Mouse (Mus musculus) urinary bladder, postnatal 36 days (tissue): Measurements from ENCODE around the gene Ell2.

Experiments used
- DNase-seq, 2 experiments: peaks; one replicate each; pipeline ENCODE4 v3.0.0; 2022; ENCODE audit warnings: low spot score in 2 of 2, mixed read lengths in 1 of 2

The Ell2 gene

GRCm38 (mm10) chr13:75807969-75808368, 101.4 kb downstream of the Ell2 start:
- DNase-seq, result no peak

- no peak for DNase-seq
Observed at GRCm38 (mm10) chr13:75809957-75810356, 103.4 kb downstream of the Ell2 start.

- DNase-seq, result no peak
Observed at GRCm38 (mm10) chr13:75817183-75817582, 110.6 kb downstream of the Ell2 start.

- no peak for DNase-seq
Observed at GRCm38 (mm10) chr13:75818486-75818885, 111.9 kb downstream of the Ell2 start.

- DNase-seq, result no peak
Observed at GRCm38 (mm10) chr13:75818945-75819706, 112.6 kb downstream of the Ell2 start.

- DNase-seq, result no peak
Observed at GRCm38 (mm10) chr13:75819898-75820297, 113.3 kb downstream of the Ell2 start.
